Mouse (Mus musculus) hindbrain, embryonic 10.5 days (tissue): ENCODE data around the gene Midn. TPM values are rescaled to one million over a fixed set of nuclear protein-coding genes. Genes with fewer than 3 reads are reported as not detected.

Experiments
- DNase-seq: peaks from one replicate; pipeline ENCODE4 v3.0.0-alpha.2; 2017; ENCODE audit warnings: low spot score
- H3K27ac ChIP-seq: fragments of 300-500 bp; sonication (generic); 2 replicates; pipeline ENCODE4 v1.5.1; 2016; ENCODE audit warnings: mild to moderate bottlenecking, moderate library complexity
- H3K27me3 ChIP-seq: fragments of 300-500 bp; sonication (generic); 2 replicates; pipeline ENCODE4 v1.6.1; 2016; ENCODE audit warnings: mild to moderate bottlenecking; ENCODE audit not compliant: poor library complexity, insufficient read depth, severe bottlenecking
- H3K36me3 ChIP-seq: fragments of 300-500 bp; sonication (generic); 2 replicates; pipeline ENCODE4 v1.6.1; 2016; ENCODE audit warnings: mild to moderate bottlenecking, moderate library complexity
- H3K4me1 ChIP-seq: fragments of 300-500 bp; sonication (generic); replicated peaks from 2 replicates; pipeline ENCODE4 v1.6.1; 2016; ENCODE audit warnings: mild to moderate bottlenecking
- H3K4me3 ChIP-seq: fragments of 300-500 bp; sonication (generic); 2 replicates; pipeline ENCODE4 v1.5.1; 2016; ENCODE audit warnings: mild to moderate bottlenecking, moderate library complexity
- H3K9me3 ChIP-seq: fragments of 300-500 bp; sonication (generic); 2 replicates; pipeline ENCODE4 v1.6.1; 2016; ENCODE audit warnings: mild to moderate bottlenecking, moderate library complexity
- WGBS: fragments of 180-500 bp; shearing (Covaris S2); methylation state at CpG from one replicate; pipeline ENCODE4 v1.1.7; 2016; 5-methylcytosine and 5-hydroxymethylcytosine counted together
- polyA plus RNA-seq: library from polyadenylated mRNA; unstranded; fragments of >200 nt; fragmentation: Nextera tagmentation; extraction: Ambion mirVana; gene quantifications from 2 replicates; pipeline ENCODE4 v1.2.1, GENCODE M21; 2016

The Midn gene
- polyA plus RNA-seq, 1 experiment from 2014 or later = 24.6 TPM

DNA sequence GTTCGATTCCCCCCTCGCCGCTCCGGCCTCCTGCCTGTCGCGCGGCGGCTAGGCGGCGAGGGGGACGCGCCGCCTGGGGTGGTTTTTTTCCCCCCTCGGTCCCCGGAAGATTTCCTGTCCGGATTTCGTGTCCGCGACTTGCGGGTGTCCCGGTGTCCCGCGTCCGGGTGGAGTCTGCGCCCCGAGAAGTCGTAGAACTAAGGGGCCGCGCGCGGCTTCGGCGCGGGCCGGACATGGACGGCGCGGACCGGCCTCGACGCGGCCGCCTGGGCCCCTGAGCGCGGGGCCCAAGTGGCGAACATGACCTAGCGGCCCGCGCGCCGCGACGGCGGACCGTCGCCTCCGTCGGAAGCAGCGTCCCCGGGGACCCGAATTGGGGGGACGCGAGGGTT, 32.1 kb upstream of the Midn start:
- H3K27ac ChIP-seq = peak overlapping the region; percentile 95
- peaks cover 39% of the 10 kb centered on the region for H3K36me3 ChIP-seq
- H3K4me1 ChIP-seq = peaks cover 50% of the 10 kb centered on the region
- H3K27me3 ChIP-seq = no peaks in the 10 kb centered on the region
- no peaks in the 10 kb centered on the region for H3K9me3 ChIP-seq
- WGBS = under 1% methylated on average over 63 of the region's 63 CpGs
- DNase-seq = no peak
- peak overlapping the region; percentile 92 for H3K4me3 ChIP-seq

DNA sequence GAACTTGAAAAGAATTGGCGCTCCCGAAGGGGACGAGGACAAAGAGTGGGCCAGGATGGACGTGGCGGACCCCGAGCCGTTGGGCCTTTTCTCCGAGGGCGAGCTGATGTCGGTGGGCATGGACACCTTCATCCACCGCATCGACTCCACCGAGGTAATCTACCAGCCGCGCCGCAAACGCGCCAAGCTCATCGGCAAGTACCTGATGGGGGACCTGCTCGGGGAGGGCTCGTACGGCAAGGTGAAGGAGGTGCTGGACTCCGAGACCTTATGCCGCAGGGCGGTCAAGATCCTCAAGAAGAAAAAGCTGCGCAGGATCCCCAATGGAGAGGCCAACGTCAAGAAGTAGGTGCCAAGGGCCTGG, 31.5 kb upstream of the Midn start:
- peak; percentile 45 for DNase-seq
- Histone ChIP-seq H3K27ac (peak overlapping the region; percentile 95), H3K27me3 (no peaks in the 10 kb centered on the region), H3K4me3 (peak overlapping the region; percentile 92), H3K9me3 (no peaks in the 10 kb centered on the region), H3K4me1 (peaks cover 50% of the 10 kb centered on the region), H3K36me3 (peaks cover 45% of the 10 kb centered on the region)
- 1% methylated on average over 27 of the region's 27 CpGs for WGBS

DNA sequence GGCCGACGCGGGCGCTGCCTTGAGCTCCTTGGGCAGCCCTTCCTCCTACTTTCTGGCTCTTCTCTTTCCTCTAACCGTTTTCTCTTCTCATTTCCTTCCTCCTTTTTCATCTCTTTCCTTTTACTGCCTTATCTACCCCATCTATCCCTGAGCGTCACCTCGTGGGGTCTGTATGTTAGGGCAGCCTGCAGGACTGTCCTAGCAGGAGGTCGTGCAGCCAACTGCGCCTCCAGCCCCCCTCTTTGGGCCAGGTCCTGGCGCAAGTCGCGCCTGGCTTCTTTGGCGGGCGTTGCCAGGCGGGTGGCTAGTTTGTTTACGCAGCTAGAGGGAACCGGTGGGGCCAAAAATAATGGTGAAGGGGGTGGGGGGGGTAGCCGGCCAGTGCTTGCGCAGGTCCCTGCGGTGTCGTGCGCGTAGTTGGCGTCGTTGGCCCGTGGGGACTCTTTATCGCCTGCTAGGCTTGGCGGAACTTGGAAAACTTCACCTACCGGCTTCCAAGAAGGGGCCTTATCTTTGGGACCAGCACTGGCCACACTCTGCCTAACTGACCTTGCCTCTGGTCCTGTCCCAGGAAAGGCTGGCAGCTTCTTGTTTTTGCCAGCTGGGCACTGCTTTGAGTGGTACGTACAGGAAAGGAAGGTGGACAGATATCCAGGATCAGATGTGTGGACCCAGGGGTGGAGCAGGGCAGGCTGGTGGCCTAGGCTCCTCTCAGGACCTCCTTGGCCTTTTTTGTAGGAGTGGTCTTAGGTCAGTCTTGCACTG, 31.0 kb upstream of the Midn start:
- H3K36me3 ChIP-seq = peaks cover 51% of the 10 kb centered on the region
- H3K4me3 ChIP-seq = peak overlapping the region; percentile 92
- H3K9me3 ChIP-seq = no peaks in the 10 kb centered on the region
- DNase-seq = peak; percentile 36
- H3K4me1 ChIP-seq = peaks cover 50% of the 10 kb centered on the region
- 5% methylated on average over 30 of the region's 30 CpGs for WGBS
- peak overlapping the region; percentile 95 for H3K27ac ChIP-seq
- H3K27me3 ChIP-seq = no peaks in the 10 kb centered on the region

DNA sequence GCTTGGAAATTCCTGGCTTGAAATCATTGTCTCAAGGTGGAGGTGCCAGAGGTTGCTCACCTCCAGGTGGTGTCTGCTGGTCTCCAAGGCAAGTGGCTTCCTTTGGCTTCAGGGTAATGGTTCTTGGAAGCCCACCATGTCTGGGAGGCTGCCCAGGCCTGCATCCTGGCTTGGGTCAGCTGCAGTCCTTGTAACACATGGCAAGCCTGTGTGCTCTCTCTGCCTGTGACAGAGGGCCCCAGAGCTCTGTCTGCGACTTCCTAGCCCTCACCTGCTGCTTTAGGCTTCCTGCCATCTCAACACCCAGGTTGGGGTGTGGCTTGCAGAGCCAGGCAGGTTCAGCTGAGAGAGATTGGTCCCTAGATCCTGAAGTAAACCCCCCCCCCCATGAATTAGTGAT, 30.3 kb upstream of the Midn start:
- DNase-seq = no peak
- Histone ChIP-seq H3K4me1 (peaks cover 50% of the 10 kb centered on the region), H3K4me3 (peak overlapping the region; percentile 92), H3K27me3 (no peaks in the 10 kb centered on the region), H3K27ac (peak overlapping the region; percentile 95), H3K36me3 (peaks cover 56% of the 10 kb centered on the region), H3K9me3 (no peaks in the 10 kb centered on the region)
- WGBS = 65% methylated on average over 1 of the region's 1 CpGs

DNA sequence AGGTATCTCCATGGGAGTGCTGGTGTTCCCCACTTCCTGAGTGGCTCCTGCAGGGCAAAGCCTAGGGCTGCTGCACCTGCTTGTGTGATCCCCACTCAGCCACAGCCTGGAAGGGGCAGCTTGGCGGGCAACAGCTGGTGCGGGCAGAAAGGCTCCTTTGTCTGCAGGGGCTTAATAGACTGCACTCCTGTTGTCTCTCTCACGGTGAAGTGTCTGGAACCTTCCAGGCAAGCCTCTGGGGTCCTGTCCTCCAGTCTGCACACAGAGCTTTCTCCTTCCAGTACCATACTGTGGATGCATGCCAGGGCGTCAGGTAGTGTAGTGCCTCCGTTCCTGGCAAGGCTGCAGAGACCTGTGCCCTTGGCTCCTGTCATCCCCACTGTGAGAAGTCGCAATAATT, 29.5 kb upstream of the Midn start:
- Histone ChIP-seq H3K27ac (peak overlapping the region; percentile 95; the same call in 1 of the 2 replicates), H3K9me3 (no peaks in the 10 kb centered on the region), H3K27me3 (no peaks in the 10 kb centered on the region), H3K4me1 (peaks cover 50% of the 10 kb centered on the region), H3K4me3 (peak overlapping the region; percentile 92), H3K36me3 (peaks cover 65% of the 10 kb centered on the region)
- DNase-seq = no peak
- WGBS = 76% methylated on average over 6 of the region's 6 CpGs

DNA sequence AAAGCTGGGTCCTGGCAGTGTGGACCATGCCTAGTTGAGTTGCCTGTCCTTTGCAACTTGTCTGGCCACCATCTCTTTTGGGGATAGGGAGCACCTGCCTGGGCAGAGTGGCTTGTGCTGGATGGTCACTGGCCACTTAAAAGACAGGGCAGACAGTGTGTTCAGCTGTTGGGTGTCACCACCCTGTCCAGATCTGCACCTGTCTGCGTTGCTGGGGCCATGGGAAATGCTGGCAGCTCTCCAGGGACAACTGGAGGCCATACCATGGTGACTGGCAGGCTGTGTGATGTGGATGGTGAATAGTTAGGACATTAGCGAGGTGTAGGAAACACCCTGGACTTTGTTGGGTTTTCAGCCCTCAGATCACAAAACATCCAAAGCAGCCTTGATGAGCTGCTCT, 27.9 kb upstream of the Midn start:
- Histone ChIP-seq H3K4me3 (peak overlapping the region; percentile 20; the same call in 1 of the 2 replicates), H3K4me1 (peaks cover 45% of the 10 kb centered on the region), H3K36me3 (peaks cover 80% of the 10 kb centered on the region), H3K9me3 (no peaks in the 10 kb centered on the region), H3K27ac (no peak overlapping the region), H3K27me3 (no peaks in the 10 kb centered on the region)
- no peak for DNase-seq
- WGBS = 97% methylated on average over 2 of the region's 2 CpGs

DNA sequence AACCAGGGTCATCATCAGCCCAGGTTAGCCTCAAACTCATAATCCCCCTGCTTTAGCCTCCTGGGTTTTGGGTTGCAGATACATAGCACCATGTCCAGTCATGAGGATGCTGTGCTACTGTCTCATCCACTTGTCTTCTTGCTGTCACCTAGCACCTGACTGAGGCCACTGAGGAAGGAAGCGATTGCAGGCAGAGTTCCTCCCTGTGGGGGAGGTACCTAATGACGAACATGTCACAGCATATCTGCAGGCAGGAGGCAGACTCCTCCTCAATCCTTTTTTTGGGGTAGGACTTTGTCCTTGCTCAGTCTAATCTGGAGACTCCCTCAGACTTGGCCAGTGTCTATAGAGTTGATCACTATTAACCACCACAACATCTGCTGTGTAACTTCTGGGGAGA, 26.4 kb upstream of the Midn start:
- Histone ChIP-seq H3K36me3 (peaks cover 95% of the 10 kb centered on the region), H3K27me3 (no peaks in the 10 kb centered on the region), H3K4me1 (peaks cover 46% of the 10 kb centered on the region), H3K4me3 (no peak overlapping the region), H3K27ac (no peak overlapping the region), H3K9me3 (no peaks in the 10 kb centered on the region)
- WGBS = 90% methylated on average over 2 of the region's 2 CpGs
- DNase-seq = no peak

DNA sequence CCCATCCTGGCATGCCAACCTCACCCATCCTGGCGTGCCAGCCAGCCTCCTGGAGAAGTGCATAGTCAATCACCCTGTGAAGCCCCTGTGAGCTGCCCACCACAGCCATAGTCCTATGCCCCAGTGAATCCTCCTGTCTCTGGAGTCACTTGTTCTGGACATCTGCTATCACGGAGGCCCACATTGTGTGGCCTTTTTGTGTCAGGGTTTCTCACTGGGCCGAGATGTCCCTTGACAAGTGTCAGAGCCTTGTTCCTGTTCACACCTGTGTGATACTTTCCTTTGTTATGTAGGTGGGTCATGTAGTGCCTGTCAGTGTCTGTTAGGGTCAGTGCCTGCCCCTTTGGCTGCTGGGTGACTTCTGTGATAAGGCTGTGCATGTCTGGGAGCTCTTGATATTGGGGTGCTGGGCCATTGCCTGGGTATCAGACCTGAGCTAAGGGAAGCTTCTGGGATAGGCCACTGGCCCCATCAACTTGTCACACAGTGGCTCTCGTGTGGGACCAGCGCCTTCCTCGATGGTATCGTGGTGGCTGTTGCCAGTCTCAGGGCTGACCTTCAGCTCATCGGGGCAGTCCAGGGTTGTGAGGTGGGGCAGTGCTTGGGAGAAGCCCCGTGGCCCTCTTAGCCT, 24.0 kb upstream of the Midn start:
- H3K4me3 ChIP-seq = no peak overlapping the region
- no peak for DNase-seq

DNA sequence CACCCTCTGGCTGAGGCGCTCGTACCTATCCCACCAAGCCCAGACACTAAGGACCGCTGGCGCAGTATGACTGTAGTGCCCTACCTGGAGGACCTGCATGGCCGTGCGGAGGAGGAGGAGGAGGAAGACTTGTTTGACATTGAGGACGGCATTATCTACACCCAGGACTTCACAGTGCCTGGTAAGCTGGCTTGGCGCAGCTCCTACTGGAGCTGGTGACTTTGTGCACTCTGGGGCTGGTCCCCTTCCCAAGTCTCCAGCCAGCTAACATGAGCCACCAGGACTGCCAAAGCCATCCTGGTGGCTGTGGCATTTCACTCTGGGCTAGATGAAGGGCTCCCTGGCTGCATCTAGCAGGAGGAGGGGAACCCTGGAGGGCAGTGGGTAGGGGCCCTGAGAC, 20.2 kb upstream of the Midn start:
- 0 out of 2 replicates have a peak overlapping the region, but pooled peaks have one; percentile 6 for H3K4me3 ChIP-seq
- 95% methylated on average over 8 of the region's 8 CpGs for WGBS
- H3K36me3 ChIP-seq = peaks cover 100% of the 10 kb centered on the region
- peaks cover 29% of the 10 kb centered on the region for H3K27me3 ChIP-seq
- H3K27ac ChIP-seq = no peak overlapping the region
- H3K9me3 ChIP-seq = no peaks in the 10 kb centered on the region
- DNase-seq = no peak
- peaks cover 36% of the 10 kb centered on the region for H3K4me1 ChIP-seq

More for the DNA sequence above, 24.0 kb upstream of the Midn start:
- H3K27ac ChIP-seq = no peak overlapping the region
- no peaks in the 10 kb centered on the region for H3K9me3 ChIP-seq
- H3K27me3 ChIP-seq = no peaks in the 10 kb centered on the region
- peaks cover 22% of the 10 kb centered on the region for H3K4me1 ChIP-seq
- WGBS = 94% methylated on average over 9 of the region's 9 CpGs
- H3K36me3 ChIP-seq = peaks cover 99% of the 10 kb centered on the region

DNA sequence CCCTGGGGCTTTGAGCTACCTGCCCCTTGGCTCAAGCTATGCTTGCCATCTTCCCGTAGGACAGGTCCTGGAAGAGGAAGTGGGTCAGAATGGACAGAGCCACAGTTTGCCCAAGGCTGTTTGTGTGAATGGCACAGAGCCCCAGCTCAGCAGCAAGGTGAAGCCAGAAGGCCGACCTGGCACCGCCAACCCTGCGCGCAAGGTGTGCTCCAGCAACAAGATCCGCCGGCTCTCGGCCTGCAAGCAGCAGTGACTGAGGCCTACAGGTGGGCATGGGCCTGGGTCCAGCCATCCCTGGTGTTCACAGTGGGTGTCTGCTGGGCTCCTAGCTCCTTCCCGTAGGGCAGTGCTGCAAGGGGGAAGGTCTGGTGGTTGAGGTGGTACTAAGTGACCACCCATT, 18.2 kb upstream of the Midn start:
- 91% methylated on average over 9 of the region's 9 CpGs for WGBS
- Histone ChIP-seq H3K9me3 (no peaks in the 10 kb centered on the region), H3K27me3 (peaks cover 48% of the 10 kb centered on the region), H3K4me1 (peaks cover 33% of the 10 kb centered on the region), H3K4me3 (no peak overlapping the region), H3K36me3 (peaks cover 100% of the 10 kb centered on the region), H3K27ac (no peak overlapping the region)
- DNase-seq = no peak

DNA sequence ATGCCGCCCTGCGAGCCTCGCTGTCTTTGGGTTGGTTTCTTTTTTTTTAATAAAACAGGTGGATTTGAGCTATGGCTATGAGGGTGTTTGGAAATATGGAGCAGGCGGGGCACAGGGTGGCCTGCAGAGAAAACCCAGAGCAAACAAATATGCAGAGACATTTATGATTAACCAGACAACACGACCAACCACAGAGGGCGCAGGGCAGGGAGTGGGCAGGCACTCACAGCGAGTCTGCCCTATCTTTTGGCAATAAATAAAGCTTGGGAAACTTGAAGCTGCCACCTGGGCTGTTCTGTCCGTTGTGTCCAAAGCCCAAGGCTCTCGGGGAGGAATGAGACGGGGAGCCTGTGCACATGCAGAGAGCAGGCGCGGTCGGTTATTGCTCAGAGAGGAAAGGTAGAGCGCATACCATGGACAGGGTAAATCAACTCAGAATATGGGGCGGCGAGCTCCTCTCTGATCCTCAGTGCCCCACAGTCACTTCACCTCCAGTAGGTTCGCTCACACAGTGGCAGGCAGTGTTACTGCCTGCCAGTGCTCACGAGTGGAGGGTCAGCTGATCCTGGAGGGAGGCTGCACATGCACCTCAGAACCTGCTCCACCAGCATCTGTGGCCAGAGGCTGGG, 17.6 kb upstream of the Midn start:
- Histone ChIP-seq H3K27me3 (peaks cover 55% of the 10 kb centered on the region), H3K27ac (no peak overlapping the region), H3K9me3 (no peaks in the 10 kb centered on the region), H3K4me3 (peak overlapping the region; percentile 37; the same call in 1 of the 2 replicates), H3K36me3 (peaks cover 99% of the 10 kb centered on the region), H3K4me1 (peaks cover 26% of the 10 kb centered on the region)
- 89% methylated on average over 18 of the region's 18 CpGs for WGBS
- no peak for DNase-seq

DNA sequence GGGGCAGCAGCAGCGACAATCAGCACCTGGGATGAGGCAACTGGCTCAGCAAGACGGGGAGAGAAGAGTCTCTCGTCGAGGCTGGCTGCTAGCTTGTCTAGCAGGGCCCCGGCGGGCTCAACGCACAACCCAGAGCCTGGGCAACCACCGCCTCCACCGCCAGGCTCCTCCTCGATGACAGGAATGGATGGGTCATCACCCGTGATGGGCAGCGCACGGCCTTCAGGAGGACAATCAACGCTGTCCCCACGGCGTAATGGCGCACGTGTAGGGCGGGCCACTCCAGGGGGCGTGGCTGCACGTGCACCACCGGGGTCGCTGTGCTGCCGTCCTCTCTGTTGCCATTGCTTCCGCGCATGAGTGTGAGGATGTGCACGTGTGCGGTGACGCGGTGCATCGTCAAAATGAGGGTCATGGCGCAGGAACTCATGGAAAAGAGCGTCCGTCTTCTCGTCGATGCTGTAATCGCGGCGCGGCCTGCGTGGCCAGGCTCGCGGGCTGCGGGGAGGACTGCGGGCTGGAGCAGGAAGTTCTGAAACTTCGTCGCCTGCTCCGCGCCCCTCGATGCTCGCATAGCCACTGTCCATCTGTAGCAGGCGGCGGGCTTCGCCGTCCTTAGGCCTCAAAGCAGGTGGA, 16.6 kb upstream of the Midn start:
- no peaks in the 10 kb centered on the region for H3K9me3 ChIP-seq
- H3K4me3 ChIP-seq = peak overlapping the region; percentile 37
- H3K27ac ChIP-seq = peak overlapping the region; percentile 67
- peaks cover 64% of the 10 kb centered on the region for H3K27me3 ChIP-seq
- DNase-seq = peak; percentile 63
- peaks cover 98% of the 10 kb centered on the region for H3K36me3 ChIP-seq
- peaks cover 30% of the 10 kb centered on the region for H3K4me1 ChIP-seq
- 14% methylated on average over 55 of the region's 55 CpGs for WGBS
